Comparison of ENCODE assay signal across 9 mouse cellular contexts in the genomic region with DNA sequence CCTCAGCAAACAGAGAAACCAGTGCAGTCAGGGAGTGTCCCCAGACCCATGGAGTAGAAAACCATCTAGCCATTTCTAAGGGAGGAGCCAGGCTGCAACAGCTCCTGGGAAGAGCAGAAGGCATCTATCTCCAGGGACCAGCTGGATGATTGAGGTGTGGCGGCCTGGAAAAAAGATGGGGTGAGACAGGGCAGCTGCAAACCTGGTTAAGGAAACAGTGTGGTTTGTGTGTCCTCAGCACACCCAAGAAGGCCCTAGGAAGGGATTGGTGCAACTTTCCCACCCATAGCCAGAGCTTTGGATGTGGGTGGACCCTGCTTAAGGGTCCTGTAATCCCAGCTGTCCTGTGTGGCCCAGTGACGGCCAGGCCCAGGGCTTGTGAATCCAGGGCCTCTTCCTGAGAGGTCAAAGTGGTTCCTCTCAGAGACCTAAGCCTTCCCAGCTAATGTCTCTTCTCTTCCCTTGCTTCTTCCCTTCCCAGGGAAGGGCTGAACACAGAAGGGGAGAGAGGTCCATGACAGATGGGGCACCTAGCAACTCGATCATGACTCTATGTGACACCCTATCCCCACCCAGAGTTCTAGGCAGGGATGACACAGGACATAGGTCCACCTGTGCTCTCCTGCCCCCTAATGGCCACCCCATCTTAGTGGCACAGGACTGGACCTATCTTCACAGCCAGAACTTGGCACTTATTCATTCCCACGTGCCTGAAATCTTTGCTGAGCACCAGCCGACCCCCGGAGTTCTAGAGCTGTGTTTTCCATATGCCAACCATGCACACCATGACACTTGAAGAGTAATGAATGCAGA. TPM values are rescaled to one million over a fixed set of nuclear protein-coding genes. Genes with fewer than 3 reads are reported as not detected.
DNase-seq lines count a peak whose midpoint lies in the region; ATAC-seq and TF ChIP-seq lines count a peak whose summit lies in the region.
"Had no signal": no experiment of that assay in that cellular context is flagged by ENCODE, and none has a peak within 500 bp of the region (broad histone marks: within the 10 kb centered on the region; RNA-seq: fewer than 3 reads in every experiment).

No protein-coding gene starts in this region.

- TF ChIP-seq CTCF in hindbrain, postnatal 0 days (IDR thresholded peaks at IDR 0.05; ENCODE audit: low read depth), result peak; percentile 66

- no peak overlapping the region for H3K9ac ChIP-seq in heart, embryonic 12.5 days
- H3K9ac ChIP-seq in ES-E14 (ENCODE audit: insufficient read depth, low read depth, low read length, poor library complexity, severe bottlenecking), result no peak overlapping the region
- H3K9ac ChIP-seq in hindbrain, postnatal 0 days (replicated peaks; ENCODE audit: low read length), result no peak overlapping the region
- no peak overlapping the region for H3K9ac ChIP-seq in stomach, embryonic 16.5 days (ENCODE audit: low read length)
- H3K9ac ChIP-seq: limb, embryonic 13.5 days had no signal

- no peak overlapping the region for H3K27ac ChIP-seq in heart, embryonic 12.5 days (ENCODE audit: poor library complexity, severe bottlenecking)
- peak overlapping the region; percentile 30; the same call in 1 of the 2 replicates for H3K27ac ChIP-seq in ES-E14 (ENCODE audit: insufficient read depth, low read depth, low read length, poor library complexity, severe bottlenecking)
- peak overlapping the region; percentile 38; the same call in 1 of the 2 replicates for H3K27ac ChIP-seq in hindbrain, postnatal 0 days
- no peak overlapping the region for H3K27ac ChIP-seq in stomach, embryonic 16.5 days (ENCODE audit: low read length)
- H3K27ac ChIP-seq in forebrain, embryonic 10.5 days, result no peak overlapping the region
- H3K27ac ChIP-seq: limb, embryonic 13.5 days had no signal

- 0 out of 2 replicates have a peak, but pooled peaks cover 2% of the 10 kb centered on the region for H3K9me3 ChIP-seq in heart, embryonic 12.5 days (replicated peaks)
- H3K9me3 ChIP-seq in ES-E14 (ENCODE audit: control insufficient read depth, insufficient read depth, low read depth, low read length), result no peaks in the 10 kb centered on the region
- no peaks in the 10 kb centered on the region for H3K9me3 ChIP-seq in hindbrain, postnatal 0 days (ENCODE audit: low read length)
- H3K9me3 ChIP-seq in stomach, embryonic 16.5 days (replicated peaks; ENCODE audit: control insufficient read depth, low read length), result no peaks in the 10 kb centered on the region
- no peaks in the 10 kb centered on the region for H3K9me3 ChIP-seq in forebrain, embryonic 10.5 days
- H3K9me3 ChIP-seq: limb, embryonic 13.5 days had no signal

- no peak overlapping the region for H3K4me2 ChIP-seq in heart, embryonic 12.5 days
- H3K4me2 ChIP-seq in hindbrain, postnatal 0 days (ENCODE audit: low read depth, low read length), result no peak overlapping the region
- no peak overlapping the region for H3K4me2 ChIP-seq in stomach, embryonic 16.5 days (ENCODE audit: low read depth, low read length)
- H3K4me2 ChIP-seq: limb, embryonic 13.5 days had no signal

- DNase-seq in heart, adult 9 months (ENCODE audit: low spot score in 2 of 2), result no peak
- DNase-seq in ES-E14 (ENCODE audit: low read depth, low spot score), result no peak
- DNase-seq in cerebellum, adult 9-10 months, result peak; percentile 70
- DNase-seq in hindbrain, postnatal 0 days (ENCODE audit: low spot score), result peak; percentile 71
- DNase-seq in lung, adult 18-20 months, result peak; percentile 49 to 60
- no peak for DNase-seq in forebrain, embryonic 10.5 days (ENCODE audit: extremely low spot score, low spot score)

- H3K4me3 ChIP-seq in heart, embryonic 12.5 days, result no peak overlapping the region
- H3K4me3 ChIP-seq in ES-E14 (ENCODE audit: insufficient read depth in 1 of 2, low read depth in 1 of 2, low read length in 2 of 2, poor library complexity in 1 of 2, severe bottlenecking in 1 of 2), result no peak overlapping the region
- no peak overlapping the region for H3K4me3 ChIP-seq in hindbrain, postnatal 0 days (ENCODE audit: low read length)
- H3K4me3 ChIP-seq in stomach, embryonic 16.5 days (replicated peaks; ENCODE audit: low read length), result no peak overlapping the region
- H3K4me3 ChIP-seq in forebrain, embryonic 10.5 days, result no peak overlapping the region
- H3K4me3 ChIP-seq: limb, embryonic 13.5 days had no signal

- WGBS in heart, embryonic 12.5 days, result 48% methylated on average over 6 of the region's 6 CpGs
- WGBS in hindbrain, postnatal 0 days, result 34% methylated on average over 6 of the region's 6 CpGs
- WGBS in stomach, embryonic 16.5 days, result 48% methylated on average over 6 of the region's 6 CpGs
- 69% methylated on average over 6 of the region's 6 CpGs for WGBS in forebrain, embryonic 10.5 days

- in situ Hi-C loops in ES-E14 (cut with MboI; ENCODE audit: low sequenced_read_pairs in 2 of 2, unreplicated experiment in 2 of 2), result no loop called here

- 0 out of 2 replicates have a peak, but pooled peaks have one; percentile 57 for ATAC-seq in heart, embryonic 12.5 days (ENCODE audit: insufficient number of reproducible peaks, low FRiP score)
- ATAC-seq in hindbrain, postnatal 0 days, result peak; percentile 77
- peak; percentile 53 for ATAC-seq in stomach, embryonic 16.5 days (ENCODE audit: insufficient read depth, low FRiP score)

- H3K4me1 ChIP-seq in heart, embryonic 12.5 days (replicated peaks), result peaks cover 9% of the 10 kb centered on the region; the same call in 1 of the 2 replicates
- peaks cover 5 to 30% of the 10 kb centered on the region in 2 experiments for H3K4me1 ChIP-seq in ES-E14 (ENCODE audit: control insufficient read depth in 2 of 2, insufficient read depth in 2 of 2, low read length in 2 of 2, poor library complexity in 1 of 2)
- H3K4me1 ChIP-seq in hindbrain, postnatal 0 days (ENCODE audit: insufficient read depth, low read length), result no peaks in the 10 kb centered on the region
- no peaks in the 10 kb centered on the region for H3K4me1 ChIP-seq in stomach, embryonic 16.5 days (ENCODE audit: control insufficient read depth, insufficient read depth, low read length)
- H3K4me1 ChIP-seq in forebrain, embryonic 10.5 days, result peaks cover 16% of the 10 kb centered on the region
- H3K4me1 ChIP-seq: limb, embryonic 13.5 days had no signal

- H3K36me3 ChIP-seq in heart, embryonic 12.5 days, result no peaks in the 10 kb centered on the region
- no peaks in the 10 kb centered on the region for H3K36me3 ChIP-seq in ES-E14 (ENCODE audit: control insufficient read depth, insufficient read depth, low read length, poor library complexity, severe bottlenecking)
- no peaks in the 10 kb centered on the region for H3K36me3 ChIP-seq in hindbrain, postnatal 0 days (ENCODE audit: insufficient read depth, low read length)
- H3K36me3 ChIP-seq in stomach, embryonic 16.5 days (ENCODE audit: control insufficient read depth, insufficient read depth, low read length), result no peaks in the 10 kb centered on the region
- no peaks in the 10 kb centered on the region for H3K36me3 ChIP-seq in forebrain, embryonic 10.5 days (replicated peaks)
- H3K36me3 ChIP-seq: limb, embryonic 13.5 days had no signal

- no peaks in the 10 kb centered on the region for H3K27me3 ChIP-seq in heart, embryonic 12.5 days (replicated peaks)
- H3K27me3 ChIP-seq in hindbrain, postnatal 0 days (ENCODE audit: insufficient read depth, low read length), result no peaks in the 10 kb centered on the region
- no peaks in the 10 kb centered on the region for H3K27me3 ChIP-seq in stomach, embryonic 16.5 days (ENCODE audit: control insufficient read depth, insufficient read depth, low read length)
- H3K27me3 ChIP-seq in forebrain, embryonic 10.5 days (ENCODE audit: poor library complexity, severe bottlenecking), result no peaks in the 10 kb centered on the region
- H3K27me3 ChIP-seq: limb, embryonic 13.5 days had no signal

TF ChIP-seq in ES-E14, 5 proteins besides CTCF, POLR2A, EP300 and RAD21:
- TF ChIP-seq ZC3H11A (IDR thresholded peaks at IDR 0.05; ENCODE audit: borderline replicate concordance, low read depth, low read length) (no peak), MAFK (IDR thresholded peaks at IDR 0.05; ENCODE audit: insufficient read depth, low read depth, low read length) (no peak), ZNF384 (IDR thresholded peaks at IDR 0.05; ENCODE audit: low read depth, low read length) (no peak), CHD2 (IDR thresholded peaks at IDR 0.05; ENCODE audit: low read depth, low read length) (no peak), HCFC1 (IDR thresholded peaks at IDR 0.05; ENCODE audit: borderline replicate concordance, insufficient read depth, low read length) (no peak)
TF ChIP-seq in ES-E14: peak in this region for 0.

RNA-seq across cellular contexts. Expression of gene Purb, which starts 14.2 kb away (rescaled TPM):
- 29.8 and 32.6 TPM in 2 replicates for polyA plus RNA-seq in heart, embryonic 12.5 days (2016; fragmentation: Nextera tagmentation; extraction: Ambion mirVana)
- 39.7 and 49.8 TPM in 2 replicates for total RNA-seq in ES-E14 (2012; rRNA removed)
- total RNA-seq in hindbrain, postnatal 0 days (2014; rRNA removed), result 35.9 and 36.9 TPM in 2 replicates
- 17.1 and 17.9 TPM in 2 replicates for polyA plus RNA-seq in hindbrain, postnatal 0 days (2015; fragmentation: Nextera tagmentation; extraction: Ambion mirVana)
- 30.9 and 31.0 TPM in 2 replicates for polyA plus RNA-seq in stomach, embryonic 16.5 days (2015; fragmentation: Nextera tagmentation; extraction: Ambion mirVana)
- 16.9 and 18.7 TPM in 2 replicates for polyA plus RNA-seq in forebrain, embryonic 10.5 days (2016; fragmentation: Nextera tagmentation; extraction: Ambion mirVana)

RNA-seq across cellular contexts. Expression of gene Myo1g, which starts 30.9 kb away (rescaled TPM):
- polyA plus RNA-seq in heart, embryonic 12.5 days (2016; fragmentation: Nextera tagmentation; extraction: Ambion mirVana), result 0.23 and 0.60 TPM in 2 replicates
- 11.6 TPM in 2 replicates for total RNA-seq in ES-E14 (2012; rRNA removed)
- total RNA-seq in hindbrain, postnatal 0 days (2014; rRNA removed), result 0.68 and 1.0 TPM in 2 replicates
- 0.39 and 0.50 TPM in 2 replicates for polyA plus RNA-seq in hindbrain, postnatal 0 days (2015; fragmentation: Nextera tagmentation; extraction: Ambion mirVana)
- polyA plus RNA-seq in stomach, embryonic 16.5 days (2015; fragmentation: Nextera tagmentation; extraction: Ambion mirVana), result 3.5 and 3.9 TPM in 2 replicates
- polyA plus RNA-seq in forebrain, embryonic 10.5 days (2016; fragmentation: Nextera tagmentation; extraction: Ambion mirVana), result 0.97 and 1.0 TPM in 2 replicates

RNA-seq across cellular contexts. Expression of gene H2afv, which starts 45.7 kb away (rescaled TPM):
- 306 TPM in 2 replicates for polyA plus RNA-seq in heart, embryonic 12.5 days (2016; fragmentation: Nextera tagmentation; extraction: Ambion mirVana)
- 192 and 294 TPM in 2 replicates for total RNA-seq in ES-E14 (2012; rRNA removed)
- 75.5 and 95.0 TPM in 2 replicates for total RNA-seq in hindbrain, postnatal 0 days (2014; rRNA removed)
- 251 and 254 TPM in 2 replicates for polyA plus RNA-seq in hindbrain, postnatal 0 days (2015; fragmentation: Nextera tagmentation; extraction: Ambion mirVana)
- polyA plus RNA-seq in stomach, embryonic 16.5 days (2015; fragmentation: Nextera tagmentation; extraction: Ambion mirVana), result 357 and 363 TPM in 2 replicates
- polyA plus RNA-seq in forebrain, embryonic 10.5 days (2016; fragmentation: Nextera tagmentation; extraction: Ambion mirVana), result 844 and 848 TPM in 2 replicates

RNA-seq across cellular contexts. Expression of gene Ccm2, which starts 56.8 kb away (rescaled TPM):
- polyA plus RNA-seq in heart, embryonic 12.5 days (2016; fragmentation: Nextera tagmentation; extraction: Ambion mirVana), result 61.2 and 64.1 TPM in 2 replicates
- 27.8 and 36.7 TPM in 2 replicates for total RNA-seq in ES-E14 (2012; rRNA removed)
- total RNA-seq in hindbrain, postnatal 0 days (2014; rRNA removed), result 62.8 and 77.5 TPM in 2 replicates
- 74.1 and 80.2 TPM in 2 replicates for polyA plus RNA-seq in hindbrain, postnatal 0 days (2015; fragmentation: Nextera tagmentation; extraction: Ambion mirVana)
- 64.9 and 66.5 TPM in 2 replicates for polyA plus RNA-seq in stomach, embryonic 16.5 days (2015; fragmentation: Nextera tagmentation; extraction: Ambion mirVana)
- 99.5 and 107 TPM in 2 replicates for polyA plus RNA-seq in forebrain, embryonic 10.5 days (2016; fragmentation: Nextera tagmentation; extraction: Ambion mirVana)

Comparison
In these comparisons a context has a peak if more than half of its experiments do, and no peak if none do; other contexts are left out.
1. H3K27ac ChIP-seq: peak in ES-E14 (single experiment) and hindbrain, postnatal 0 days (single experiment); none in heart, embryonic 12.5 days (single experiment), stomach, embryonic 16.5 days (single experiment) and forebrain, embryonic 10.5 days (single experiment).
2. DNase-seq: peak in cerebellum, adult 9-10 months (single experiment), hindbrain, postnatal 0 days (single experiment) and lung, adult 18-20 months (2 of 2); none in heart, adult 9 months (0 of 2), ES-E14 (single experiment) and forebrain, embryonic 10.5 days (single experiment).
3. Peak in every context shown above with its lines, with median percentiles within 50 percentile points of each other: ATAC-seq.